Mouse (Mus musculus): ENCODE results near the gene Rab36. TPM values are rescaled to one million over a fixed set of nuclear protein-coding genes. Genes with fewer than 3 reads are reported as not detected.
A peak's percentile ranks its signal among the peaks of the same experiment; 100 is the strongest.

Rab36 gene
- polyA plus RNA-seq, 1 experiment from 2014 or later: 6.7 TPM

GRCm38 (mm10) chr10:75052902-75053301 is 16.0 kb downstream of the Rab36 start:
- Histone ChIP-seq H3K4me1 (ENCODE audit: control insufficient read depth, insufficient read depth, low read length) (no peaks in the 10 kb centered on the region), H3K9ac (ENCODE audit: low read depth, low read length) (no peak overlapping the region), H3K27me3 (replicated peaks; ENCODE audit: control insufficient read depth, insufficient read depth, low read length) (no peaks in the 10 kb centered on the region), H3K4me3 (ENCODE audit: low read depth, low read length) (no peak overlapping the region), H3K9me3 (ENCODE audit: control insufficient read depth, low read length) (no peaks in the 10 kb centered on the region), H3K27ac (replicated peaks; ENCODE audit: low read depth, low read length) (no peak overlapping the region), H3K4me2 (ENCODE audit: low read depth, low read length) (no peak overlapping the region), H3K36me3 (ENCODE audit: control insufficient read depth, insufficient read depth, low read length) (no peaks in the 10 kb centered on the region)
- no peak for DNase-seq (ENCODE audit: low spot score)
- no peak for ATAC-seq (ENCODE audit: low read depth)
- WGBS: 76% methylated on average over 8 of the region's 8 CpGs

- no peak for ATAC-seq (ENCODE audit: low read depth)
Observed at GRCm38 (mm10) chr10:75053655-75054054, 16.8 kb downstream of the Rab36 start.

DNA sequence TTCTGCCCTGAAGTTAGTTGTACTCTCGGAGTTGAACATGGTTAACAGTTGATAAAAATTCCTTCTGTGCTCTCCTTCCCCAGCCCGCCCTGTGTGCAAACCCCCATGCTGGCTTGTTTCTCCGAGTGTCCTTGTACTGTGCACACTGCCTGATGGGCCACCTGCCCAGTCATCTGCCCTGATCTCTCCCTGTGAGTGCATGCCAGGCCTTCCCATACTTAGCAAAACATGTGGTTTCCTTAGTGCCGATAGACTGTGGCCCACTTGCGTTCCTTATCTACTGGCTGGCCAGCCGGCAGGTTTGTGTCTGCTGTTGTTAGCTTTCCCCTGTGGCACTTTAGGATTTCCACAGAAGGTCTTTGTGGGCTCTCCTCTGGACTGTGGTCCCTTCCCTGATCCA is 17.3 kb downstream of the Rab36 start:
- H3K27ac ChIP-seq (replicated peaks; ENCODE audit: low read depth, low read length): no peak overlapping the region
- no peaks in the 10 kb centered on the region for H3K4me1 ChIP-seq (ENCODE audit: control insufficient read depth, insufficient read depth, low read length)
- H3K4me2 ChIP-seq (ENCODE audit: low read depth, low read length): no peak overlapping the region
- H3K36me3 ChIP-seq (ENCODE audit: control insufficient read depth, insufficient read depth, low read length): no peaks in the 10 kb centered on the region
- no peak overlapping the region for H3K4me3 ChIP-seq (ENCODE audit: low read depth, low read length)
- no peaks in the 10 kb centered on the region for H3K9me3 ChIP-seq (ENCODE audit: control insufficient read depth, low read length)
- no peak for ATAC-seq (ENCODE audit: low read depth)
- 46% methylated on average over 6 of the region's 6 CpGs for WGBS
- no peaks in the 10 kb centered on the region for H3K27me3 ChIP-seq (replicated peaks; ENCODE audit: control insufficient read depth, insufficient read depth, low read length)
- H3K9ac ChIP-seq (ENCODE audit: low read depth, low read length): no peak overlapping the region
- no peak for DNase-seq (ENCODE audit: low spot score)

More at GRCm38 (mm10) chr10:75053655-75054054, 16.8 kb downstream of the Rab36 start:
- DNase-seq (ENCODE audit: low spot score): no peak
- Histone ChIP-seq H3K4me3 (ENCODE audit: low read depth, low read length) (no peak overlapping the region), H3K4me1 (ENCODE audit: control insufficient read depth, insufficient read depth, low read length) (no peaks in the 10 kb centered on the region), H3K27ac (replicated peaks; ENCODE audit: low read depth, low read length) (no peak overlapping the region), H3K4me2 (ENCODE audit: low read depth, low read length) (no peak overlapping the region), H3K9ac (ENCODE audit: low read depth, low read length) (no peak overlapping the region), H3K36me3 (ENCODE audit: control insufficient read depth, insufficient read depth, low read length) (no peaks in the 10 kb centered on the region), H3K27me3 (replicated peaks; ENCODE audit: control insufficient read depth, insufficient read depth, low read length) (no peaks in the 10 kb centered on the region), H3K9me3 (ENCODE audit: control insufficient read depth, low read length) (no peaks in the 10 kb centered on the region)
- 82% methylated on average over 4 of the region's 4 CpGs for WGBS

DNA sequence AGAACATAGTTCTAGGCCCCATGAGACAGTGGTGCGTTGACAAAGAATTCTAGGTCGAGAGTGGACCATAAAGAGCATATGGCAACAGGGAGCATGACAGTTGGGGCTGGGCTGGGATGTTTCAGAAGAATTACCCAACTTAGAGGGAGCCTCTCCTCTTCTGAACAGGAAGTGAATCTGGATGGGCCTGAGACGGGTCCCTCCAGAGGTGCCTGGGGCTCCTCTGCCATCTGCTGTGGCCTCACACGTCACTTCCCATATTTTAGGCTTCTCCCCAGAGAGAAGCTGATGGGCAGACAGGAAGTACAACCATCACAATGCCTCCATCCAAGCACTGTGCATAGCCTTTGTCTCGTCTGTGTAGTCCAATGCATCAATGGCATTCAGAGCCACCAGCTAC is 18.8 kb downstream of the Rab36 start:
- Histone ChIP-seq H3K27ac (replicated peaks; ENCODE audit: low read depth, low read length) (no peak overlapping the region), H3K4me1 (ENCODE audit: control insufficient read depth, insufficient read depth, low read length) (0 out of 2 replicates have a peak, but pooled peaks cover 3% of the 10 kb centered on the region), H3K4me3 (ENCODE audit: low read depth, low read length) (no peak overlapping the region), H3K9ac (ENCODE audit: low read depth, low read length) (no peak overlapping the region), H3K9me3 (ENCODE audit: control insufficient read depth, low read length) (no peaks in the 10 kb centered on the region), H3K36me3 (ENCODE audit: control insufficient read depth, insufficient read depth, low read length) (no peaks in the 10 kb centered on the region), H3K4me2 (ENCODE audit: low read depth, low read length) (no peak overlapping the region), H3K27me3 (replicated peaks; ENCODE audit: control insufficient read depth, insufficient read depth, low read length) (no peaks in the 10 kb centered on the region)
- 50% methylated on average over 5 of the region's 5 CpGs for WGBS
- no peak for DNase-seq (ENCODE audit: low spot score)
- ATAC-seq (ENCODE audit: low read depth): no peak

DNA sequence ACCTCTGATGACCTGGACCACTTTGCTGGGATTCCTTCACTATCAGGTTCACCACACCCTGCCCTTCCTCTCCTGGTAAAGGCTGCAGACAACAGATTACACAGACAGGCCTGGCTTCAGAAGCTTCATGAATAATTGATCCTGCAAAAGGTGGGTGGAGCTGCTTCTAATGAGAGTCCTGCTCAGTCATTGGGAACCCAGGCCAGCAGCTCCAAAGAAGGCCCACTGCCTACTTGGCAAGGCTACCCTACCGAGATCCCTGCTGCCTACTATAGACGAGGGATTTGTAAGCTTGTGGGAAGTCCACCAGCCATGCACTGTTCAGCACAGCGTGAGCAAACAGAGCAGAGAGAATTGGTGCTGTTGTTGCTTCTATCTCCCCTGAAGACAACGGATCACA is 19.4 kb downstream of the Rab36 start:
- Histone ChIP-seq H3K27ac (replicated peaks; ENCODE audit: low read depth, low read length) (no peak overlapping the region), H3K9me3 (ENCODE audit: control insufficient read depth, low read length) (no peaks in the 10 kb centered on the region), H3K27me3 (replicated peaks; ENCODE audit: control insufficient read depth, insufficient read depth, low read length) (no peaks in the 10 kb centered on the region), H3K36me3 (ENCODE audit: control insufficient read depth, insufficient read depth, low read length) (no peaks in the 10 kb centered on the region), H3K4me1 (ENCODE audit: control insufficient read depth, insufficient read depth, low read length) (peaks cover 3% of the 10 kb centered on the region; the same call in 1 of the 2 replicates), H3K4me2 (ENCODE audit: low read depth, low read length) (no peak overlapping the region), H3K4me3 (ENCODE audit: low read depth, low read length) (no peak overlapping the region), H3K9ac (ENCODE audit: low read depth, low read length) (no peak overlapping the region)
- DNase-seq (ENCODE audit: low spot score) (no peak), ATAC-seq (ENCODE audit: low read depth) (no peak)
- 17% methylated on average over 4 of the region's 4 CpGs for WGBS

DNA sequence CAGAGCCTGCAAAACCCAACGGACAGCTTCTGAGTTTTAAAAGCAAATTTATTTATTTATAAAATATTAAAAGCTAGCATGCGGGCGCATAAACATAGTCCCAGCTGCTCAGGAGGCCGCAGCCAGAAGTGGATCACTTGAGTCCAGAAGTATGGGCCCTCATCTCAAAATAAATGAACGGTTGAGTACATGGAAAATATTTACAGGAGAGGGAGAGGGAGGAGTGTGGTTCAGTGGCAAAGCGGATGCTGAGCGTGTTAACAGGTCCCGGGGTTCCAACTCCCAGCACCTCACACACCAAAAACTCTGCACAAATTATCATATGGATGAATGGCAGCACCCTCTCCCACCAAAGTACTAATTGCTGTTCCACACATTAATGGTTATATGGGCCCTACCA is 21.5 kb downstream of the Rab36 start:
- no peak for DNase-seq (ENCODE audit: low spot score)

DNA sequence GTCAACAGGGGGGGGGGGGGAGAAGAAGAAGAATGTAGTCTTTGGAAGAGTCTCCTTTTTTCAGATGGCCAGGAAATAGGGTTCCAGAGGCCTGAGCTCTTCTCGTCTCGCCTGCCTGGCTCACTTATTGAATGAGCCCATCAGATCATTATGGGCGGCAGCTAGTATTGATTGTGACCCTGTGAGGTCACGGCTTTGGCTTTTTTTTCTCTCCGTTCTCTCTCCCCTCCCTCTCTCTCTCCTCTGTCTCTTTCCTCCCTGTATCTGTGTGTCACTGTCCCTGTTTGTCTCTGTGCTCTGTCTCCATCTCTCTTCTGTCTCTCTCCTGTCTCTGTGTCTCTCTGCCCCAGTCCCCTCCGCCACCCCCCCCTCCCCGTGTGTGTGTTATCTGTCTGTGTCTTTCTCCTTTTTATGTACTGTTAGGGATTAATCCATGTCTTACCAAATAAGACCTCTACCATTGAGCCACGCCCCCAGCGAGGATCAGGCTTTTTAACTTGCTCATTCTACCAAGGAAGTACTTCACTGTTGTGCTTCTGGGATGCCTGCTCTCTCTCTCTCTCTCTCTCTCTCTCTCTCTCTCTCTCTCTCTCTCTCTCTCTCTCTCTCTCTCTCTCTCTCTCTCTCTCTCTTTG is 22.0 kb downstream of the Rab36 start:
- DNase-seq (ENCODE audit: low spot score): peak; percentile 52
- Histone ChIP-seq H3K4me2 (ENCODE audit: low read depth, low read length) (peak overlapping the region; percentile 90), H3K36me3 (ENCODE audit: control insufficient read depth, insufficient read depth, low read length) (no peaks in the 10 kb centered on the region), H3K4me1 (ENCODE audit: control insufficient read depth, insufficient read depth, low read length) (peaks cover 23% of the 10 kb centered on the region), H3K9me3 (ENCODE audit: control insufficient read depth, low read length) (no peaks in the 10 kb centered on the region), H3K9ac (ENCODE audit: low read depth, low read length) (no peak overlapping the region), H3K27ac (replicated peaks; ENCODE audit: low read depth, low read length) (no peak overlapping the region), H3K4me3 (ENCODE audit: low read depth, low read length) (no peak overlapping the region), H3K27me3 (replicated peaks; ENCODE audit: control insufficient read depth, insufficient read depth, low read length) (no peaks in the 10 kb centered on the region)
- WGBS: 33% methylated on average over 9 of the region's 9 CpGs
- no peak for ATAC-seq (ENCODE audit: low read depth)

More for the DNA sequence above, 21.5 kb downstream of the Rab36 start:
- Histone ChIP-seq H3K9ac (ENCODE audit: low read depth, low read length) (no peak overlapping the region), H3K4me1 (ENCODE audit: control insufficient read depth, insufficient read depth, low read length) (peaks cover 22% of the 10 kb centered on the region), H3K27me3 (replicated peaks; ENCODE audit: control insufficient read depth, insufficient read depth, low read length) (no peaks in the 10 kb centered on the region), H3K4me2 (ENCODE audit: low read depth, low read length) (no peak overlapping the region), H3K36me3 (ENCODE audit: control insufficient read depth, insufficient read depth, low read length) (no peaks in the 10 kb centered on the region), H3K4me3 (ENCODE audit: low read depth, low read length) (no peak overlapping the region), H3K27ac (replicated peaks; ENCODE audit: low read depth, low read length) (no peak overlapping the region), H3K9me3 (ENCODE audit: control insufficient read depth, low read length) (no peaks in the 10 kb centered on the region)
- ATAC-seq (ENCODE audit: low read depth): no peak
- 83% methylated on average over 8 of the region's 8 CpGs for WGBS

DNA sequence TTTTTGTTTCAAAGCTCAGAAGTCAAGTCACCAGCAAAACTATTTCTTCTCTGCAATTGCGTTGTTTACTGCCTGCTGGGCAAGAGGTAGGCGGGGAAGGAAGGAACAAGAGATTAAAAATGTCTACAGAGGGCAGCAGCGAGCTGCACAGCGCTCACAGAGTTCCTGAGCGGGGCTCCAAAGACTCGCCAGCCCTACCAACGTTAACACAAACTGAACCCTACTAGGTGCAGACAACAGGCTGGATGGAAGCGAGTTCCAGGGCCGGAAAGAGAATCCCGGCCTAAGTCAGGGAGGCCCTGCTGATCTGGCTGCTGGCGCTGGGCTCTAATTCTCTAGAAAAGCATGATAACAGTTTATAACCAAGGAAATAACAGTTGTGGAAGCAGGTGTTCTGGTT is 22.5 kb downstream of the Rab36 start:
- Histone ChIP-seq H3K4me1 (ENCODE audit: control insufficient read depth, insufficient read depth, low read length) (peaks cover 26% of the 10 kb centered on the region), H3K9me3 (ENCODE audit: control insufficient read depth, low read length) (no peaks in the 10 kb centered on the region), H3K9ac (ENCODE audit: low read depth, low read length) (no peak overlapping the region), H3K4me2 (ENCODE audit: low read depth, low read length) (peak overlapping the region; percentile 90), H3K27me3 (replicated peaks; ENCODE audit: control insufficient read depth, insufficient read depth, low read length) (no peaks in the 10 kb centered on the region), H3K36me3 (ENCODE audit: control insufficient read depth, insufficient read depth, low read length) (0 out of 2 replicates have a peak, but pooled peaks cover 2% of the 10 kb centered on the region), H3K4me3 (ENCODE audit: low read depth, low read length) (no peak overlapping the region), H3K27ac (replicated peaks; ENCODE audit: low read depth, low read length) (no peak overlapping the region)
- WGBS: 1% methylated on average over 11 of the region's 11 CpGs
- peak; percentile 56 for ATAC-seq (ENCODE audit: low read depth)
- peak; percentile 86 for DNase-seq (ENCODE audit: low spot score)

- H3K4me1 ChIP-seq (ENCODE audit: control insufficient read depth, insufficient read depth, low read length): peaks cover 34% of the 10 kb centered on the region
Observed at GRCm38 (mm10) chr10:75060217-75060842, 23.5 kb downstream of the Rab36 start, which contains the start of gene Bcr. TSS of gene Bcr (plus strand) at chr10:75060592.

More at GRCm38 (mm10) chr10:75060217-75060842, 23.5 kb downstream of the Rab36 start, which contains the start of gene Bcr:
- DNase-seq (ENCODE audit: low spot score): peak; percentile 91
- Histone ChIP-seq H3K9me3 (ENCODE audit: control insufficient read depth, low read length) (no peaks in the 10 kb centered on the region), H3K27me3 (replicated peaks; ENCODE audit: control insufficient read depth, insufficient read depth, low read length) (no peaks in the 10 kb centered on the region), H3K36me3 (ENCODE audit: control insufficient read depth, insufficient read depth, low read length) (0 out of 2 replicates have a peak, but pooled peaks cover 3% of the 10 kb centered on the region), H3K4me2 (ENCODE audit: low read depth, low read length) (peak within 1 kb of the TSS; percentile 90), H3K9ac (ENCODE audit: low read depth, low read length) (peak within 1 kb of the TSS; percentile 82), H3K27ac (replicated peaks; ENCODE audit: low read depth, low read length) (peak within 1 kb of the TSS; percentile 58), H3K4me3 (ENCODE audit: low read depth, low read length) (peak within 1 kb of the TSS; percentile 86)
- ATAC-seq (ENCODE audit: low read depth): peak; percentile 88
- WGBS: under 1% methylated on average over 24 of the region's 73 CpGs
